Mouse (Mus musculus) midbrain, postnatal 0 days (tissue): ENCODE data around the gene Mrrf. TPM values are rescaled to one million over a fixed set of nuclear protein-coding genes. Genes with fewer than 3 reads are reported as not detected.
A peak's percentile ranks its signal among the peaks of the same experiment; 100 is the strongest.

Experiments used
- ATAC-seq: fragments of 200-750 bp; cut with Nextera tagmentation; 2 replicates; pipeline ENCODE4 v1.8.0; 2017; ENCODE audit warnings: moderate number of reproducible peaks, mild to moderate bottlenecking, moderate TSS enrichment, moderate library complexity; ENCODE audit not compliant: low FRiP score
- DNase-seq: peaks from one replicate; pipeline ENCODE4 v3.0.0-alpha.2; 2015; ENCODE audit warnings: low spot score
- H3K27ac ChIP-seq: fragments of 300-500 bp; sonication (generic); 2 replicates; pipeline ENCODE4 v1.5.1; 2014; ENCODE audit warnings: low read depth, mild to moderate bottlenecking, low read length, mixed read lengths
- H3K27me3 ChIP-seq: fragments of 300-500 bp; sonication (generic); 2 replicates; pipeline ENCODE4 v1.6.1; 2014; ENCODE audit warnings: low read length, control low read depth, mixed read lengths; ENCODE audit not compliant: insufficient read depth
- H3K36me3 ChIP-seq: fragments of 300-500 bp; sonication (generic); 2 replicates; pipeline ENCODE4 v1.6.1; 2014; ENCODE audit warnings: low read length, control low read depth, mixed read lengths; ENCODE audit not compliant: insufficient read depth
- H3K4me1 ChIP-seq: fragments of 300-500 bp; sonication (generic); 2 replicates; pipeline ENCODE4 v1.6.1; 2014; ENCODE audit warnings: mild to moderate bottlenecking, control low read depth, antibody characterized with exemption, low read length, mixed read lengths; ENCODE audit not compliant: insufficient read depth
- H3K4me2 ChIP-seq: fragments of 300-500 bp; sonication (generic); 2 replicates; pipeline ENCODE4 v1.6.1; 2014; ENCODE audit warnings: low read depth, mild to moderate bottlenecking, low read length, mixed read lengths; ENCODE audit not compliant: poor library complexity, severe bottlenecking
- H3K4me3 ChIP-seq: fragments of 300-500 bp; sonication (generic); 2 replicates; pipeline ENCODE4 v1.5.1; 2014; ENCODE audit warnings: low read depth, mild to moderate bottlenecking, low read length, moderate library complexity
- H3K9ac ChIP-seq: fragments of 300-500 bp; sonication (generic); replicated peaks from 2 replicates; pipeline ENCODE4 v1.6.1; 2014; ENCODE audit warnings: mild to moderate bottlenecking, low read length, moderate library complexity, mixed read lengths; ENCODE audit not compliant: poor library complexity, severe bottlenecking
- H3K9me3 ChIP-seq: fragments of 300-500 bp; sonication (generic); 2 replicates; pipeline ENCODE4 v1.6.1; 2016; ENCODE audit warnings: low read length, control low read depth
- CTCF ChIP-seq: IDR thresholded peaks from 2 replicates; pipeline ENCODE4 v1.5.1; 2016; ENCODE audit warnings: antibody characterized with exemption, mild to moderate bottlenecking
- WGBS: fragments of 180-500 bp; shearing (Covaris S2); extraction: QIAGEN DNeasy Blood & Tissue Kit; methylation state at CpG from one replicate; pipeline ENCODE4 v1.1.7; 2014; 5-methylcytosine and 5-hydroxymethylcytosine counted together
- polyA plus RNA-seq: library from polyadenylated mRNA; unstranded; fragments of >200 nt; fragmentation: Nextera tagmentation; extraction: Ambion mirVana; gene quantifications from 2 replicates; pipeline ENCODE4 v1.2.1, GENCODE M21; 2015
- total RNA-seq: library from RNA; depleted of rRNA; stranded (reverse); fragments of >200 nt; gene quantifications from 2 replicates; pipeline ENCODE4 v1.2.3, GENCODE M21; 2014

Mrrf gene
- total and polyA plus RNA-seq, 2 experiments from 2014 or later: 12.2 to 16.8 TPM

GRCm38 (mm10) chr2:36112632-36113031, 23.6 kb upstream of the Mrrf start:
- peak; percentile 37 for TF ChIP-seq CTCF
- H3K36me3 ChIP-seq: peaks cover 16% of the 10 kb centered on the region
- 79% methylated on average over 3 of the region's 3 CpGs for WGBS
- ATAC-seq (no peak), DNase-seq (no peak)
- no peaks in the 10 kb centered on the region for H3K9me3 ChIP-seq
- H3K27me3 ChIP-seq: peaks cover 15% of the 10 kb centered on the region
- H3K4me3 ChIP-seq: no peak overlapping the region
- no peak overlapping the region for H3K9ac ChIP-seq
- H3K4me2 ChIP-seq: no peak overlapping the region
- no peak overlapping the region for H3K27ac ChIP-seq
- no peaks in the 10 kb centered on the region for H3K4me1 ChIP-seq

GRCm38 (mm10) chr2:36126795-36127429, 9.3 kb upstream of the Mrrf start:
- Histone ChIP-seq H3K4me2 (no peak overlapping the region), H3K9ac (no peak overlapping the region), H3K36me3 (peaks cover 42% of the 10 kb centered on the region), H3K4me3 (no peak overlapping the region), H3K27me3 (no peaks in the 10 kb centered on the region), H3K27ac (no peak overlapping the region), H3K4me1 (no peaks in the 10 kb centered on the region), H3K9me3 (no peaks in the 10 kb centered on the region)
- DNase-seq (no peak), ATAC-seq (no peak)
- TF ChIP-seq CTCF: no peak
- 95% methylated on average over 9 of the region's 9 CpGs for WGBS

- Histone ChIP-seq H3K9ac (no peak overlapping the region), H3K27me3 (no peaks in the 10 kb centered on the region), H3K27ac (no peak overlapping the region), H3K4me3 (no peak overlapping the region), H3K36me3 (peaks cover 38% of the 10 kb centered on the region; the same call in 1 of the 2 replicates), H3K4me1 (no peaks in the 10 kb centered on the region), H3K9me3 (no peaks in the 10 kb centered on the region), H3K4me2 (no peak overlapping the region)
- DNase-seq (no peak), ATAC-seq (no peak)
- 87% methylated on average over 4 of the region's 4 CpGs for WGBS
- no peak for TF ChIP-seq CTCF
Observed at GRCm38 (mm10) chr2:36127973-36128372, 8.2 kb upstream of the Mrrf start.

GRCm38 (mm10) chr2:36129051-36129450, 7.1 kb upstream of the Mrrf start:
- peaks cover 42% of the 10 kb centered on the region for H3K36me3 ChIP-seq
- H3K4me1 ChIP-seq: no peaks in the 10 kb centered on the region
- H3K9me3 ChIP-seq: no peaks in the 10 kb centered on the region
- WGBS: 87% methylated on average over 3 of the region's 3 CpGs
- no peak overlapping the region for H3K4me3 ChIP-seq
- DNase-seq: no peak
- H3K4me2 ChIP-seq: no peak overlapping the region
- H3K9ac ChIP-seq: no peak overlapping the region
- H3K27me3 ChIP-seq: no peaks in the 10 kb centered on the region
- TF ChIP-seq CTCF: no peak
- H3K27ac ChIP-seq: no peak overlapping the region
- no peak for ATAC-seq

GRCm38 (mm10) chr2:36135887-36136286, 302 bp upstream of the Mrrf start:
- Histone ChIP-seq H3K27me3 (no peaks in the 10 kb centered on the region), H3K36me3 (peaks cover 19% of the 10 kb centered on the region), H3K4me2 (peak overlapping the region; percentile 72), H3K9ac (peak overlapping the region; percentile 85), H3K27ac (peak overlapping the region; percentile 78), H3K9me3 (no peaks in the 10 kb centered on the region), H3K4me1 (peaks cover 4% of the 10 kb centered on the region; the same call in 1 of the 2 replicates), H3K4me3 (peak overlapping the region; percentile 85)
- DNase-seq (no peak), ATAC-seq (no peak; the same call in 1 of the 2 replicates)
- 1% methylated on average over 4 of the region's 4 CpGs for WGBS
- no peak for TF ChIP-seq CTCF

GRCm38 (mm10) chr2:36139096-36139495, 2.9 kb downstream of the Mrrf start:
- Histone ChIP-seq H3K4me3 (no peak overlapping the region), H3K27ac (no peak overlapping the region), H3K36me3 (peaks cover 3% of the 10 kb centered on the region; the same call in 1 of the 2 replicates), H3K9me3 (no peaks in the 10 kb centered on the region), H3K4me2 (no peak overlapping the region), H3K4me1 (peaks cover 4% of the 10 kb centered on the region; the same call in 1 of the 2 replicates), H3K9ac (no peak overlapping the region), H3K27me3 (no peaks in the 10 kb centered on the region)
- 81% methylated on average over 2 of the region's 2 CpGs for WGBS
- no peak for TF ChIP-seq CTCF
- no peak for DNase-seq
- ATAC-seq: no peak
